ENCODE assay signal across 16 mouse cellular contexts in genomic region chr1:61171941-61172340, GRCm38 (mm10).
"Had no signal": no experiment of that assay in that cellular context is flagged by ENCODE, and none has a peak within 500 bp of the region (broad histone marks: within the 10 kb centered on the region; RNA-seq: fewer than 3 reads in every experiment).

No protein-coding gene starts in this region.

- H3K4me1 ChIP-seq: kidney, embryonic 15.5 days; liver, embryonic 15.5 days; midbrain, embryonic 12.5 days; neural tube, embryonic 13.5 days; stomach, embryonic 15.5 days had no signal

- ATAC-seq: midbrain, embryonic 16.5 days had no signal

- H3K4me3 ChIP-seq: kidney, embryonic 15.5 days; left cerebral cortex, adult 2 months; limb, embryonic 10.5 days; liver, embryonic 15.5 days; midbrain, embryonic 12.5 days; neural tube, embryonic 13.5 days; stomach, embryonic 15.5 days had no signal

- DNase-seq: kidney, adult 2 months; kidney, postnatal 14 days; retina, postnatal 1 day; right cerebral cortex, postnatal 4 days; thymus, adult 2 months; thymus, postnatal 25 days had no signal

- H3K9me3 ChIP-seq: kidney, embryonic 15.5 days; limb, embryonic 10.5 days; liver, embryonic 15.5 days; midbrain, embryonic 12.5 days; neural tube, embryonic 13.5 days; stomach, embryonic 15.5 days had no signal

- H3K4me2 ChIP-seq: kidney, embryonic 15.5 days; liver, embryonic 11.5 days; liver, embryonic 15.5 days; midbrain, embryonic 12.5 days; neural tube, embryonic 13.5 days; stomach, embryonic 15.5 days had no signal

- H3K27me3 ChIP-seq: kidney, embryonic 15.5 days; liver, embryonic 15.5 days; neural tube, embryonic 13.5 days; stomach, embryonic 15.5 days had no signal

- H3K9ac ChIP-seq: kidney, embryonic 15.5 days; liver, embryonic 15.5 days; midbrain, embryonic 12.5 days; neural tube, embryonic 13.5 days; stomach, embryonic 15.5 days had no signal

- H3K36me3 ChIP-seq: kidney, embryonic 15.5 days; limb, embryonic 10.5 days; liver, embryonic 15.5 days; midbrain, embryonic 12.5 days; neural tube, embryonic 13.5 days; stomach, embryonic 15.5 days had no signal

- H3K27ac ChIP-seq: kidney, embryonic 15.5 days; left cerebral cortex, adult 2 months; limb, embryonic 10.5 days; liver, embryonic 15.5 days; macrophage; midbrain, embryonic 12.5 days; neural tube, embryonic 13.5 days; stomach, embryonic 15.5 days had no signal
